Mouse (Mus musculus) limb, embryonic 11.5 days (tissue): ENCODE data around the gene Egfl6. TPM values are rescaled to one million over a fixed set of nuclear protein-coding genes. Genes with fewer than 3 reads are reported as not detected.

ENCODE experiments used
- ATAC-seq: fragments of 200-750 bp; cut with Nextera tagmentation; 2 replicates; pipeline ENCODE4 v1.8.0; 2017; ENCODE audit warnings: low read depth; ENCODE audit not compliant: insufficient number of reproducible peaks, low FRiP score, low TSS enrichment
- DNase-seq: peaks from one replicate; pipeline ENCODE4 v3.0.0-alpha.2; 2015; ENCODE audit warnings: low spot score
- H3K27ac ChIP-seq: fragments of 300-500 bp; sonication (generic); replicated peaks from 2 replicates; pipeline ENCODE4 v1.5.1; 2014; ENCODE audit warnings: low read depth, mild to moderate bottlenecking, low read length
- H3K27me3 ChIP-seq: fragments of 300-500 bp; sonication (generic); 2 replicates; pipeline ENCODE4 v1.6.1; 2014; ENCODE audit warnings: mild to moderate bottlenecking, low read length, mixed read lengths; ENCODE audit not compliant: control insufficient read depth, insufficient read depth
- H3K36me3 ChIP-seq: fragments of 300-500 bp; sonication (generic); 2 replicates; pipeline ENCODE4 v1.6.1; 2014; ENCODE audit warnings: mild to moderate bottlenecking, low read length, moderate library complexity, mixed read lengths; ENCODE audit not compliant: control insufficient read depth, insufficient read depth
- H3K4me1 ChIP-seq: fragments of 300-500 bp; sonication (generic); 2 replicates; pipeline ENCODE4 v1.6.1; 2014; ENCODE audit warnings: low read length, mixed read lengths; ENCODE audit not compliant: control insufficient read depth, insufficient read depth
- H3K4me2 ChIP-seq: fragments of 300-500 bp; sonication (generic); 2 replicates; pipeline ENCODE4 v1.6.1; 2014; ENCODE audit warnings: low read depth, mild to moderate bottlenecking, moderate library complexity; ENCODE audit not compliant: severe bottlenecking
- H3K4me3 ChIP-seq: fragments of 300-500 bp; sonication (generic); 2 replicates; pipeline ENCODE4 v1.5.1; 2014; ENCODE audit warnings: low read depth, low read length
- H3K9ac ChIP-seq: fragments of 300-500 bp; sonication (generic); 2 replicates; pipeline ENCODE4 v1.6.1; 2014; ENCODE audit warnings: mild to moderate bottlenecking, low read length
- H3K9me3 ChIP-seq: fragments of 300-500 bp; sonication (generic); 2 replicates; pipeline ENCODE4 v1.6.1; 2016; ENCODE audit warnings: low read length; ENCODE audit not compliant: control insufficient read depth
- WGBS: fragments of 180-500 bp; shearing (Covaris S2); extraction: QIAGEN DNeasy Blood & Tissue Kit; methylation state at CpG from one replicate; pipeline ENCODE4 v1.1.7; 2014; 5-methylcytosine and 5-hydroxymethylcytosine counted together
- polyA plus RNA-seq: library from polyadenylated mRNA; unstranded; fragments of >200 nt; fragmentation: Nextera tagmentation; extraction: Ambion mirVana; gene quantifications from 2 replicates; pipeline ENCODE4 v1.2.1, GENCODE M21; 2014

Gene Egfl6
- polyA plus RNA-seq, 1 experiment from 2014 or later: 6.4 TPM

DNA sequence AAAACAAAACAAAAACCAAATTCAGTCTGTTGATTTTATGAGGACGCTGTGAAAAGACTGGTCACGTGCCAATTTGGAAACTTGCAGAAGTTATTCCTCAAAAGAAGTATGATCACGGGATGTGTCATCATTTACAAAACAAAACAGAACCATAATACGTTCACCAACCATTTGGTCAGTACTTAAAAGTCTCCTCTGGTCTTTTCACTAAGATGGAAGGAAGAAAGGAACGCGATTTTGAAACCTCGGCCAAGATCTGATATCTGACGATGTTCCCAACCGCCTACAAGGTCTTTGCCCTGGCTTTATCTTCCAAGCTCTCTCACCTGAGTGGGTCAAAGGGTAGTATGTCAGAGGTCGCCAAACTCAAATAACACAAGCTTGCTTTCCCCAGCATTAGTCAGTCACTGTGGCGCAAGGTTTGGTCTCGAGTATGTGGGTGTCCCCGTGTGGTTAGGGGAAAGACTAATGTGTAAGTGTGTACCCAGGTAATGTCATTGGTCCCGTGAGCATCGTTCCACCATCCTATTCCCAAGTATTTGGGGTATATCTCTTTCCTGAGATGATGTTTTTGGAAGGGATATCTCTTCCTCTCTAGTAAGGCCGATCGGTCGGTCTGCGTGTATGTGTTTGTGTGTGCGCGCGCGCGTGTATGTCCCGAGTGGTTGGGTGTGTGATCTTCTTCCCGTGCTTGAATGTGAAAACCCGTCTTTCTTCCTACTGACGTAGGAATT, 106.7 kb downstream of the Egfl6 start:
- Histone ChIP-seq H3K36me3 (no peaks in the 10 kb centered on the region; the same call in 1 of the 2 replicates), H3K27ac (no peak overlapping the region), H3K4me1 (no peaks in the 10 kb centered on the region), H3K27me3 (0 out of 2 replicates have a peak, but pooled peaks cover 2% of the 10 kb centered on the region), H3K9ac (peak overlapping the region; percentile 71), H3K9me3 (no peaks in the 10 kb centered on the region), H3K4me2 (peak overlapping the region; percentile 30), H3K4me3 (peak overlapping the region; percentile 53)
- ATAC-seq (peak; percentile 18; the same call in 1 of the 2 replicates), DNase-seq (peak; percentile 21)
- 15% methylated on average over 28 of the region's 28 CpGs for WGBS

DNA sequence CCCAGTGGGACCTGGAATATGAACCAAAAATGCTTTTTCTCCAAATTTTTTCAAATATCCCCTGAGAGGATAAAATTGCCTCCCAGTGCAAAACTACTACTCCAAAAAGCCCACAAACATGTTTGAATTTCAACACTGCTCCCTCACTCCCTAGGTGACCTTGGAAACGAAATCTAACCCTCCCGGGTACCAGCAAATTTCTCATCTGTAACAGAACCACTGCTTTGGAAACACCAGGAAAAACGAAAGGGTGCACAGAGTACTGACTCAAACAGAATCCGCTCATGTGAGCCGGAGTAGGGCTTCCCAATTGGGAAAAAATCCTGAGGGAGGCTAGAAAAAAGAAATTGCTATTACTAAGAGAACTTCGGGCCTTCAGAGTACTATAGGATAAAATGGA, 108.1 kb downstream of the Egfl6 start:
- Histone ChIP-seq H3K27ac (no peak overlapping the region), H3K4me2 (peak overlapping the region; percentile 15; the same call in 1 of the 2 replicates), H3K27me3 (0 out of 2 replicates have a peak, but pooled peaks cover 2% of the 10 kb centered on the region), H3K4me3 (no peak overlapping the region), H3K9me3 (no peaks in the 10 kb centered on the region), H3K36me3 (no peaks in the 10 kb centered on the region; the same call in 1 of the 2 replicates), H3K4me1 (no peaks in the 10 kb centered on the region), H3K9ac (no peak overlapping the region)
- whole genome bisulfite sequencing: 82% methylated on average over 6 of the region's 6 CpGs
- DNase-seq: no peak
- ATAC-seq: no peak

Other genes with a start within 250 kb of the Egfl6 start
- 17.1 and 17.3 TPM in 2 replicates for gene Trappc2, start 145.1 kb downstream of the Egfl6 start, polyA plus RNA-seq
- 9.2 and 9.3 TPM in 2 replicates for gene Ofd1, start 145.0 kb downstream of the Egfl6 start, polyA plus RNA-seq
- gene Rab9, start 105.9 kb downstream of the Egfl6 start, polyA plus RNA-seq: 52.6 and 56.8 TPM in 2 replicates
- 11.6 and 12.7 TPM in 2 replicates for gene Tceanc, start 67.2 kb downstream of the Egfl6 start, polyA plus RNA-seq